Mouse (Mus musculus) embryonic facial prominence, embryonic 15.5 days (tissue): ENCODE results near the gene Cetn3. TPM values are rescaled to one million over a fixed set of nuclear protein-coding genes. Genes with fewer than 3 reads are reported as not detected.

Experiments
- polyA plus RNA-seq: library from polyadenylated mRNA; unstranded; fragments of >200 nt; fragmentation: Nextera tagmentation; extraction: Ambion mirVana; gene quantifications from 2 replicates; pipeline ENCODE4 v1.2.1, GENCODE M21; 2015

Cetn3 gene
- polyA plus RNA-seq, 1 experiment from 2014 or later, result 200 TPM

Other genes with a start within 250 kb of the Cetn3 start
- gene Adgrv1, start 149.9 kb upstream of the Cetn3 start, polyA plus RNA-seq, result 1.2 and 2.0 TPM in 2 replicates
- 25.2 and 25.8 TPM in 2 replicates for gene Lysmd3, start 125.4 kb upstream of the Cetn3 start, polyA plus RNA-seq
- 29.5 and 36.0 TPM in 2 replicates for gene Polr3g, start 72.1 kb upstream of the Cetn3 start, polyA plus RNA-seq
- 11.6 and 13.1 TPM in 2 replicates for gene Mblac2, start 71.7 kb upstream of the Cetn3 start, polyA plus RNA-seq